Mouse (Mus musculus): ENCODE data around the gene Itsn2. TPM values are rescaled to one million over a fixed set of nuclear protein-coding genes. Genes with fewer than 3 reads are reported as not detected.
A peak's percentile ranks its signal among the peaks of the same experiment; 100 is the strongest.
"Not testable (repeated sequence)": the region's sequence is repeated elsewhere in the genome, so short reads cannot be mapped to it uniquely, and the experiment has no call there.

Gene Itsn2
- polyA plus RNA-seq (2012; rRNA removed), result 29.5 and 35.4 TPM in 2 replicates

DNA sequence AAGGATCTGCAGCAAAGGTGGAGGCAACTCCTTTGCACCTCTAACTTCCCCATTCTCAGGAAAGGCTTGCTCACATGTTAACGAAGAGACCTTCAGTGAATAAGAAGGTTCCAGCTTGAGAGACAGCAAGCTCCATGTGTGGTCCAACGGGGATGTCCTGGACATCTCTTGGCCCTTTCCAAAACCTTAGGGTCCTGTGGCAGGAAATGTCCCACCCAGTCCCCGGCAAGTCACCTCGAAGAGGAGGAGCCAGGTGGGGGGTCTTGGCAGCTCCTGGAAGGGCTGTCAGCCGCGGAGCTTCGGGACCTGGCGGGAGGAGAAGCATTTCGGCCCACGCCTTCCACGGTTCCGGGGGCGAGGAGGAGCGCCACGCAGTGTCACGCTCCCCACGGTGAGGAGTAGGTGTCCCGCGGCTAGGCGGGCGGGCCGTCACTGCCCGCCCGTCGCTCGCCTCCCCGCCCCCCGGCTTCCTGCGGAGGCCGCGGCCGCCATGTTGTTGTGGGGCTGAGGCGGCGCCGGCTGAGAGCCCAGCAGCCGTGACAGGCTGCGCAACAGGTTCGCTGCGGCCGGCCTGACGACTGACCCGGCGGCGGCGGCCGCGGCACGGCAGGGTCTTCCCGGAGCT lies at the start of gene Itsn2, which contains the start of gene Gm3625:
Gene Itsn2 (plus strand): TSS at position 98 of the 625 bp plus-strand sequence.
Gene Gm3625 (minus strand): TSS at position 387 of the 625 bp plus-strand sequence.
- peak; percentile 83 for DNase-seq
- Histone ChIP-seq H3K4me1 (ENCODE audit: control insufficient read depth, insufficient read depth, low read length) (peaks cover 14% of the 10 kb centered on the region; the same call in 1 of the 2 replicates), H3K36me3 (ENCODE audit: control insufficient read depth, insufficient read depth, low read length) (no peaks in the 10 kb centered on the region), H3K27ac (ENCODE audit: insufficient read depth, low read depth, low read length) (peak within 1 kb of the TSS; percentile 95), H3K27me3 (replicated peaks; ENCODE audit: control insufficient read depth, insufficient read depth, low read length) (no peaks in the 10 kb centered on the region), H3K4me3 (ENCODE audit: insufficient read depth, low read depth, low read length) (peak within 1 kb of the TSS; percentile 98)
- no peak for TF ChIP-seq CTCF (conservative IDR thresholded peaks at IDR 0.05; ENCODE audit: insufficient read depth, insufficient read length, low read depth, low read length)
- TF ChIP-seq POLR2A (IDR thresholded peaks at IDR 0.05; ENCODE audit: low read depth, low read length), result peak; percentile 31
- under 1% methylated on average over 45 of the region's 49 CpGs for WGBS

- whole genome bisulfite sequencing, result 92% methylated on average over 5 of the region's 5 CpGs
- no peak for DNase-seq
- TF ChIP-seq CTCF (conservative IDR thresholded peaks at IDR 0.05; ENCODE audit: insufficient read depth, insufficient read length, low read depth, low read length), result no peak
- no peak for TF ChIP-seq POLR2A (IDR thresholded peaks at IDR 0.05; ENCODE audit: low read depth, low read length)
- no peaks in the 10 kb centered on the region for H3K27me3 ChIP-seq (replicated peaks; ENCODE audit: control insufficient read depth, insufficient read depth, low read length)
- H3K4me3 ChIP-seq (ENCODE audit: insufficient read depth, low read depth, low read length), result no peak overlapping the region
- no peaks in the 10 kb centered on the region for H3K36me3 ChIP-seq (ENCODE audit: control insufficient read depth, insufficient read depth, low read length)
- no peak overlapping the region for H3K27ac ChIP-seq (ENCODE audit: insufficient read depth, low read depth, low read length)
- no peaks in the 10 kb centered on the region for H3K4me1 ChIP-seq (ENCODE audit: control insufficient read depth, insufficient read depth, low read length)
These were observed 48.0 kb upstream of the Itsn2 start for GRCm38 (mm10) chr12:4544400-4544919.

DNA sequence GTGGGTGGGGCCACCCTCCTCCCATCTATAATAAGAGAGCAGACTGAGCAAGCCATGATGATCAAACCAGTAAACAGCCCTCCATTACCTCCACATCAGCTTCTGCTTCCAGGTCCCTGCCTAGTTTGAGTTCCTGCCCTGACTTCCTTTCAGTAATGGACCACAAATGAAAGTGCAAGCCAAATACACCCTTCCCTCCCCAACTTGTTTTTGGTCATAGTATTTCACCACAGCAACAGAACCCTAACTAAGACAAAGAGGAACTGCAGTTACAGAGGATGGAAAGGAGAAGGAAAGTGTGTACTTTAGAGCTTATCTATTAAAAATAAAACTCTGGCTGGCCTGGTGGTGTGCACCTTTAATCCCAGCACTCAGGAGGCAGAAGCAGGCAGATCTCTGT lies 47.0 kb upstream of the Itsn2 start:
- TF ChIP-seq CTCF (conservative IDR thresholded peaks at IDR 0.05; ENCODE audit: insufficient read depth, insufficient read length, low read depth, low read length) (no peak), POLR2A (IDR thresholded peaks at IDR 0.05; ENCODE audit: low read depth, low read length) (no peak)
- Histone ChIP-seq H3K27me3 (replicated peaks; ENCODE audit: control insufficient read depth, insufficient read depth, low read length) (no peaks in the 10 kb centered on the region), H3K36me3 (ENCODE audit: control insufficient read depth, insufficient read depth, low read length) (no peaks in the 10 kb centered on the region), H3K4me1 (ENCODE audit: control insufficient read depth, insufficient read depth, low read length) (no peaks in the 10 kb centered on the region), H3K4me3 (ENCODE audit: insufficient read depth, low read depth, low read length) (no peak overlapping the region), H3K27ac (ENCODE audit: insufficient read depth, low read depth, low read length) (no peak overlapping the region)
- no peak for DNase-seq

DNA sequence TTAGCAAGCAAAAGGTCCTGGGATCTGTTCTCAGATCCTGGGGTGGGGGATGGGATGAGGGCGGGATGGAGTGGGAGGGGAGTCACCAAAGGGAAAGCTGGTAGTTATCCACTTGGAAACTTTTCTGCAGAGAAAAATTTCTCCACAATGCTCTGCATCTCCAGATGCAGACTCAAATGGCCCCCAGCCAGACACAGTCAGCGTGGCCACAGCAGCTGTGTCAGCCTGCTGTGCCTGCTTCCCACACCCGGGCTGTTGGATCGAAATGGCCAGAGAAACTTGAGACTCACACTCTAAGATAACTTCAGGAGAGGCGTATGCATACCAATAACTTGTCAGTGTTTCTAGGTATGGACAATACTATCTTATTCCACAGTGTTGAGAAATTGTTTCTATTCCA lies 45.9 kb upstream of the Itsn2 start:
- Histone ChIP-seq H3K27ac (ENCODE audit: insufficient read depth, low read depth, low read length) (no peak overlapping the region), H3K4me1 (ENCODE audit: control insufficient read depth, insufficient read depth, low read length) (no peaks in the 10 kb centered on the region), H3K36me3 (ENCODE audit: control insufficient read depth, insufficient read depth, low read length) (no peaks in the 10 kb centered on the region), H3K4me3 (ENCODE audit: insufficient read depth, low read depth, low read length) (no peak overlapping the region), H3K27me3 (replicated peaks; ENCODE audit: control insufficient read depth, insufficient read depth, low read length) (no peaks in the 10 kb centered on the region)
- 56% methylated on average over 5 of the region's 5 CpGs for WGBS
- DNase-seq, result no peak
- TF ChIP-seq CTCF (conservative IDR thresholded peaks at IDR 0.05; ENCODE audit: insufficient read depth, insufficient read length, low read depth, low read length) (no peak), POLR2A (IDR thresholded peaks at IDR 0.05; ENCODE audit: low read depth, low read length) (no peak)

GRCm38 (mm10) chr12:4547557-4547956 lies 44.9 kb upstream of the Itsn2 start:
- TF ChIP-seq CTCF (conservative IDR thresholded peaks at IDR 0.05; ENCODE audit: insufficient read depth, insufficient read length, low read depth, low read length) (no peak), POLR2A (IDR thresholded peaks at IDR 0.05; ENCODE audit: low read depth, low read length) (no peak)
- no peak for DNase-seq
- H3K27ac ChIP-seq (ENCODE audit: insufficient read depth, low read depth, low read length), result no peak overlapping the region
- 68% methylated on average over 14 of the region's 14 CpGs for WGBS
- no peaks in the 10 kb centered on the region for H3K36me3 ChIP-seq (ENCODE audit: control insufficient read depth, insufficient read depth, low read length)
- H3K27me3 ChIP-seq (replicated peaks; ENCODE audit: control insufficient read depth, insufficient read depth, low read length), result no peaks in the 10 kb centered on the region
- H3K4me3 ChIP-seq (ENCODE audit: insufficient read depth, low read depth, low read length), result no peak overlapping the region
- H3K4me1 ChIP-seq (ENCODE audit: control insufficient read depth, insufficient read depth, low read length), result no peaks in the 10 kb centered on the region

- no peak overlapping the region for H3K4me3 ChIP-seq (ENCODE audit: insufficient read depth, low read depth, low read length)
- TF ChIP-seq CTCF (conservative IDR thresholded peaks at IDR 0.05; ENCODE audit: insufficient read depth, insufficient read length, low read depth, low read length) (peak; percentile 88), POLR2A (IDR thresholded peaks at IDR 0.05; ENCODE audit: low read depth, low read length) (no peak)
- peak; percentile 78 for DNase-seq
- no peak overlapping the region for H3K27ac ChIP-seq (ENCODE audit: insufficient read depth, low read depth, low read length)
- no peaks in the 10 kb centered on the region for H3K4me1 ChIP-seq (ENCODE audit: control insufficient read depth, insufficient read depth, low read length)
- H3K27me3 ChIP-seq (replicated peaks; ENCODE audit: control insufficient read depth, insufficient read depth, low read length), result no peaks in the 10 kb centered on the region
- no peaks in the 10 kb centered on the region for H3K36me3 ChIP-seq (ENCODE audit: control insufficient read depth, insufficient read depth, low read length)
- 12% methylated on average over 18 of the region's 18 CpGs for WGBS
These were observed 44.1 kb upstream of the Itsn2 start for GRCm38 (mm10) chr12:4548053-4549013.

DNA sequence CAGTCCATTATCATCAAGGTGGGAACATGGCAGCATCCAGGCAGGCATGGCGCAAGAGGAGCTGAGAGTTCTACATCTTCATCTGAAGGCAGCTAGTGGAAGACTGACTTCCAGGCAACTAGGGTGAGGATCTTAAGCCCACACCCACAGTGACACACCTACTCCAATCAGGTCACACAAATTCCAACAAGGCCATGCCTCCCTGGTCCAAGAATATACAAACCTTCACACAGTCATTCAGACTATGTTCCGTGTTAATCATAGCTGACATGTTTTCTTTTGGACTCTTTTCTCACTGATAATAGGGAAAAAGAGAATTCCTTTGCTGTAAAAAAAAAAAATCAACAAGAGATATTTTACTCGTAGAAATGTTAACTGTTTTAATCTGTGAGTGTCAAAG lies 38.7 kb upstream of the Itsn2 start:
- DNase-seq; H3K27ac ChIP-seq (ENCODE audit: insufficient read depth, low read depth, low read length); H3K4me3 ChIP-seq (ENCODE audit: insufficient read depth, low read depth, low read length); H3K36me3 ChIP-seq (ENCODE audit: control insufficient read depth, insufficient read depth, low read length); H3K4me1 ChIP-seq (ENCODE audit: control insufficient read depth, insufficient read depth, low read length); H3K27me3 ChIP-seq (replicated peaks; ENCODE audit: control insufficient read depth, insufficient read depth, low read length): not testable (repeated sequence)
- 80% methylated on average over 3 of the region's 3 CpGs for WGBS

Data from kidney, adult 2 months (tissue).